Mouse (Mus musculus): ENCODE measurements around the gene Nphp4.

Nphp4 gene

GRCm38 (mm10) chr4:152462516-152462915 is 14.0 kb upstream of the Nphp4 start:
- DNase-seq (ENCODE audit: low read depth, low spot score): no peak
- Histone ChIP-seq H3K36me3 (ENCODE audit: control insufficient read depth, insufficient read depth, low read length, poor library complexity, severe bottlenecking) (no peaks in the 10 kb centered on the region), H3K27me3 (ENCODE audit: control insufficient read depth, insufficient read depth, low read length, poor library complexity, severe bottlenecking) (no peaks in the 10 kb centered on the region)

GRCm38 (mm10) chr4:152463147-152463546 is 13.4 kb upstream of the Nphp4 start:
- H3K36me3 ChIP-seq (ENCODE audit: control insufficient read depth, insufficient read depth, low read length, poor library complexity, severe bottlenecking): no peaks in the 10 kb centered on the region
- no peak for DNase-seq (ENCODE audit: low read depth, low spot score)
- H3K27me3 ChIP-seq (ENCODE audit: control insufficient read depth, insufficient read depth, low read length, poor library complexity, severe bottlenecking): no peaks in the 10 kb centered on the region

- Histone ChIP-seq H3K36me3 (ENCODE audit: control insufficient read depth, insufficient read depth, low read length, poor library complexity, severe bottlenecking) (no peaks in the 10 kb centered on the region), H3K27me3 (ENCODE audit: control insufficient read depth, insufficient read depth, low read length, poor library complexity, severe bottlenecking) (no peaks in the 10 kb centered on the region)
- DNase-seq (ENCODE audit: low read depth, low spot score): no peak
Observed at GRCm38 (mm10) chr4:152465116-152465515, 11.4 kb upstream of the Nphp4 start.

- no peak for DNase-seq (ENCODE audit: low read depth, low spot score)
- H3K36me3 ChIP-seq (ENCODE audit: control insufficient read depth, insufficient read depth, low read length, poor library complexity, severe bottlenecking): no peaks in the 10 kb centered on the region
- H3K27me3 ChIP-seq (ENCODE audit: control insufficient read depth, insufficient read depth, low read length, poor library complexity, severe bottlenecking): no peaks in the 10 kb centered on the region
Observed at GRCm38 (mm10) chr4:152466601-152467000, 9.9 kb upstream of the Nphp4 start.

GRCm38 (mm10) chr4:152467951-152468350 is 8.6 kb upstream of the Nphp4 start:
- Histone ChIP-seq H3K27me3 (ENCODE audit: control insufficient read depth, insufficient read depth, low read length, poor library complexity, severe bottlenecking) (no peaks in the 10 kb centered on the region), H3K36me3 (ENCODE audit: control insufficient read depth, insufficient read depth, low read length, poor library complexity, severe bottlenecking) (no peaks in the 10 kb centered on the region)
- no peak for DNase-seq (ENCODE audit: low read depth, low spot score)

- Histone ChIP-seq H3K36me3 (ENCODE audit: control insufficient read depth, insufficient read depth, low read length, poor library complexity, severe bottlenecking) (no peaks in the 10 kb centered on the region), H3K27me3 (ENCODE audit: control insufficient read depth, insufficient read depth, low read length, poor library complexity, severe bottlenecking) (no peaks in the 10 kb centered on the region; the same call in 1 of the 2 replicates)
- no peak for DNase-seq (ENCODE audit: low read depth, low spot score)
Observed at GRCm38 (mm10) chr4:152475941-152476340, 565 bp upstream of the Nphp4 start.

- DNase-seq (ENCODE audit: low read depth, low spot score): no peak
- no peaks in the 10 kb centered on the region for H3K36me3 ChIP-seq (ENCODE audit: control insufficient read depth, insufficient read depth, low read length, poor library complexity, severe bottlenecking)
- no peaks in the 10 kb centered on the region; the same call in 1 of the 2 replicates for H3K27me3 ChIP-seq (ENCODE audit: control insufficient read depth, insufficient read depth, low read length, poor library complexity, severe bottlenecking)
Observed at GRCm38 (mm10) chr4:152477106-152477465, 580 bp downstream of the Nphp4 start.

GRCm38 (mm10) chr4:152477466-152478223 is 1.1 kb downstream of the Nphp4 start, which contains the start of gene Kcnab2:
Gene Kcnab2 (minus strand): TSS chr4:152477871.
- peak; percentile 99 for DNase-seq (ENCODE audit: low read depth, low spot score)
- H3K27me3 ChIP-seq (ENCODE audit: control insufficient read depth, insufficient read depth, low read length, poor library complexity, severe bottlenecking): no peaks in the 10 kb centered on the region; the same call in 1 of the 2 replicates

GRCm38 (mm10) chr4:152478224-152478567 is 1.7 kb downstream of the Nphp4 start:
- Histone ChIP-seq H3K36me3 (ENCODE audit: control insufficient read depth, insufficient read depth, low read length, poor library complexity, severe bottlenecking) (no peaks in the 10 kb centered on the region), H3K27me3 (ENCODE audit: control insufficient read depth, insufficient read depth, low read length, poor library complexity, severe bottlenecking) (no peaks in the 10 kb centered on the region; the same call in 1 of the 2 replicates)
- no peak for DNase-seq (ENCODE audit: low read depth, low spot score)

More at GRCm38 (mm10) chr4:152477466-152478223, 1.1 kb downstream of the Nphp4 start, which contains the start of gene Kcnab2:
- H3K36me3 ChIP-seq (ENCODE audit: control insufficient read depth, insufficient read depth, low read length, poor library complexity, severe bottlenecking): no peaks in the 10 kb centered on the region

- no peak for DNase-seq (ENCODE audit: low read depth, low spot score)
- no peaks in the 10 kb centered on the region for H3K36me3 ChIP-seq (ENCODE audit: control insufficient read depth, insufficient read depth, low read length, poor library complexity, severe bottlenecking)
- no peaks in the 10 kb centered on the region; the same call in 1 of the 2 replicates for H3K27me3 ChIP-seq (ENCODE audit: control insufficient read depth, insufficient read depth, low read length, poor library complexity, severe bottlenecking)
Observed at GRCm38 (mm10) chr4:152480426-152480825, 3.9 kb downstream of the Nphp4 start.

- no peaks in the 10 kb centered on the region for H3K36me3 ChIP-seq (ENCODE audit: control insufficient read depth, insufficient read depth, low read length, poor library complexity, severe bottlenecking)
- DNase-seq (ENCODE audit: low read depth, low spot score): no peak
- no peaks in the 10 kb centered on the region for H3K27me3 ChIP-seq (ENCODE audit: control insufficient read depth, insufficient read depth, low read length, poor library complexity, severe bottlenecking)
Observed at GRCm38 (mm10) chr4:152488046-152488445, 11.5 kb downstream of the Nphp4 start.

GRCm38 (mm10) chr4:152490311-152490710 is 13.8 kb downstream of the Nphp4 start:
- no peaks in the 10 kb centered on the region for H3K27me3 ChIP-seq (ENCODE audit: control insufficient read depth, insufficient read depth, low read length, poor library complexity, severe bottlenecking)
- H3K36me3 ChIP-seq (ENCODE audit: control insufficient read depth, insufficient read depth, low read length, poor library complexity, severe bottlenecking): no peaks in the 10 kb centered on the region
- no peak for DNase-seq (ENCODE audit: low read depth, low spot score)

GRCm38 (mm10) chr4:152491250-152491899 is 14.9 kb downstream of the Nphp4 start:
- Histone ChIP-seq H3K36me3 (ENCODE audit: control insufficient read depth, insufficient read depth, low read length, poor library complexity, severe bottlenecking) (no peaks in the 10 kb centered on the region), H3K27me3 (ENCODE audit: control insufficient read depth, insufficient read depth, low read length, poor library complexity, severe bottlenecking) (no peaks in the 10 kb centered on the region)
- DNase-seq (ENCODE audit: low read depth, low spot score): peak; percentile 87

- H3K27me3 ChIP-seq (ENCODE audit: control insufficient read depth, insufficient read depth, low read length, poor library complexity, severe bottlenecking): no peaks in the 10 kb centered on the region
- H3K36me3 ChIP-seq (ENCODE audit: control insufficient read depth, insufficient read depth, low read length, poor library complexity, severe bottlenecking): no peaks in the 10 kb centered on the region
- no peak for DNase-seq (ENCODE audit: low read depth, low spot score)
Observed at GRCm38 (mm10) chr4:152494360-152494879, 17.9 kb downstream of the Nphp4 start.

GRCm38 (mm10) chr4:152512221-152512925 is 35.9 kb downstream of the Nphp4 start:
- H3K27me3 ChIP-seq (ENCODE audit: control insufficient read depth, insufficient read depth, low read length, poor library complexity, severe bottlenecking): no peaks in the 10 kb centered on the region
- DNase-seq (ENCODE audit: low read depth, low spot score): no peak
- no peaks in the 10 kb centered on the region for H3K36me3 ChIP-seq (ENCODE audit: control insufficient read depth, insufficient read depth, low read length, poor library complexity, severe bottlenecking)

Measured in splenic B cell, adult 2 months (primary cell).